Mouse (Mus musculus): ENCODE results near the gene Hoxc5. TPM values are rescaled to one million over a fixed set of nuclear protein-coding genes. Genes with fewer than 3 reads are reported as not detected.
A peak's percentile ranks its signal among the peaks of the same experiment; 100 is the strongest.

Hoxc5 gene
- polyA plus RNA-seq, 1 experiment from 2014 or later = 37.3 TPM

GRCm38 (mm10) chr15:102970740-102971139, 3.5 kb downstream of the Hoxc5 start:
- DNase-seq (ENCODE audit: low spot score) (no peak), ATAC-seq (ENCODE audit: insufficient read depth, low FRiP score, low TSS enrichment) (no peak)
- H3K27me3 ChIP-seq (ENCODE audit: control insufficient read depth, insufficient read depth, low read length) = peaks cover 79% of the 10 kb centered on the region
- H3K4me2 ChIP-seq (ENCODE audit: low read depth) = peak overlapping the region; percentile 90
- WGBS = 1% methylated on average over 12 of the region's 12 CpGs
- peak overlapping the region; percentile 95 for H3K4me3 ChIP-seq (ENCODE audit: low read depth, low read length)
- no peaks in the 10 kb centered on the region for H3K4me1 ChIP-seq (ENCODE audit: control insufficient read depth, insufficient read depth, low read length)
- H3K9ac ChIP-seq (ENCODE audit: low read length) = peak overlapping the region; percentile 100
- H3K27ac ChIP-seq (ENCODE audit: low read depth, low read length) = peak overlapping the region; percentile 51
- H3K9me3 ChIP-seq (ENCODE audit: control insufficient read depth, low read length) = no peaks in the 10 kb centered on the region
- H3K36me3 ChIP-seq (ENCODE audit: control insufficient read depth, insufficient read depth, low read length) = no peaks in the 10 kb centered on the region

- Histone ChIP-seq H3K27me3 (ENCODE audit: control insufficient read depth, insufficient read depth, low read length) (peaks cover 78% of the 10 kb centered on the region), H3K4me3 (ENCODE audit: low read depth, low read length) (peak overlapping the region; percentile 95), H3K27ac (ENCODE audit: low read depth, low read length) (peak overlapping the region; percentile 83), H3K9ac (ENCODE audit: low read length) (peak overlapping the region; percentile 100), H3K9me3 (ENCODE audit: control insufficient read depth, low read length) (no peaks in the 10 kb centered on the region), H3K4me2 (ENCODE audit: low read depth) (peak overlapping the region; percentile 90), H3K4me1 (ENCODE audit: control insufficient read depth, insufficient read depth, low read length) (0 out of 2 replicates have a peak, but pooled peaks cover 2% of the 10 kb centered on the region), H3K36me3 (ENCODE audit: control insufficient read depth, insufficient read depth, low read length) (no peaks in the 10 kb centered on the region)
- ATAC-seq (ENCODE audit: insufficient read depth, low FRiP score, low TSS enrichment) (no peak), DNase-seq (ENCODE audit: low spot score) (peak; percentile 56)
- WGBS = under 1% methylated on average over 21 of the region's 21 CpGs
These were observed 5.0 kb downstream of the Hoxc5 start for GRCm38 (mm10) chr15:102972254-102972653.

GRCm38 (mm10) chr15:102972753-102973152, 5.5 kb downstream of the Hoxc5 start:
- Histone ChIP-seq H3K4me2 (ENCODE audit: low read depth) (peak overlapping the region; percentile 90), H3K4me3 (ENCODE audit: low read depth, low read length) (peak overlapping the region; percentile 95), H3K9me3 (ENCODE audit: control insufficient read depth, low read length) (no peaks in the 10 kb centered on the region), H3K4me1 (ENCODE audit: control insufficient read depth, insufficient read depth, low read length) (peaks cover 4% of the 10 kb centered on the region; the same call in 1 of the 2 replicates), H3K27me3 (ENCODE audit: control insufficient read depth, insufficient read depth, low read length) (peaks cover 78% of the 10 kb centered on the region), H3K9ac (ENCODE audit: low read length) (peak overlapping the region; percentile 100), H3K27ac (ENCODE audit: low read depth, low read length) (peak overlapping the region; percentile 83), H3K36me3 (ENCODE audit: control insufficient read depth, insufficient read depth, low read length) (no peaks in the 10 kb centered on the region)
- DNase-seq (ENCODE audit: low spot score) (peak; percentile 20), ATAC-seq (ENCODE audit: insufficient read depth, low FRiP score, low TSS enrichment) (no peak)
- 2% methylated on average over 6 of the region's 6 CpGs for WGBS

GRCm38 (mm10) chr15:102975034-102975433, 7.8 kb downstream of the Hoxc5 start:
- ATAC-seq (ENCODE audit: insufficient read depth, low FRiP score, low TSS enrichment) (no peak), DNase-seq (ENCODE audit: low spot score) (no peak)
- peaks cover 4% of the 10 kb centered on the region; the same call in 1 of the 2 replicates for H3K4me1 ChIP-seq (ENCODE audit: control insufficient read depth, insufficient read depth, low read length)
- peak overlapping the region; percentile 98 for H3K27ac ChIP-seq (ENCODE audit: low read depth, low read length)
- H3K4me3 ChIP-seq (ENCODE audit: low read depth, low read length) = peak overlapping the region; percentile 95
- H3K4me2 ChIP-seq (ENCODE audit: low read depth) = peak overlapping the region; percentile 90
- peak overlapping the region; percentile 100 for H3K9ac ChIP-seq (ENCODE audit: low read length)
- H3K36me3 ChIP-seq (ENCODE audit: control insufficient read depth, insufficient read depth, low read length) = no peaks in the 10 kb centered on the region
- under 1% methylated on average over 7 of the region's 7 CpGs for WGBS
- peaks cover 73% of the 10 kb centered on the region for H3K27me3 ChIP-seq (ENCODE audit: control insufficient read depth, insufficient read depth, low read length)
- no peaks in the 10 kb centered on the region for H3K9me3 ChIP-seq (ENCODE audit: control insufficient read depth, low read length)

GRCm38 (mm10) chr15:102975688-102976111, 8.5 kb downstream of the Hoxc5 start:
- peak overlapping the region; percentile 95 for H3K4me3 ChIP-seq (ENCODE audit: low read depth, low read length)
- no peaks in the 10 kb centered on the region for H3K9me3 ChIP-seq (ENCODE audit: control insufficient read depth, low read length)
- peak overlapping the region; percentile 100 for H3K9ac ChIP-seq (ENCODE audit: low read length)

GRCm38 (mm10) chr15:102976171-102976570, 8.9 kb downstream of the Hoxc5 start, which contains the start of gene Hoxc9:
Gene Hoxc9, plus strand, starts transcription at chr15:102976439.
- peak within 1 kb of the TSS; percentile 98 for H3K27ac ChIP-seq (ENCODE audit: low read depth, low read length)
- H3K4me2 ChIP-seq (ENCODE audit: low read depth) = peak within 1 kb of the TSS; percentile 90
- peak within 1 kb of the TSS; percentile 95 for H3K4me3 ChIP-seq (ENCODE audit: low read depth, low read length)
- no peaks in the 10 kb centered on the region for H3K9me3 ChIP-seq (ENCODE audit: control insufficient read depth, low read length)
- peaks cover 4% of the 10 kb centered on the region; the same call in 1 of the 2 replicates for H3K4me1 ChIP-seq (ENCODE audit: control insufficient read depth, insufficient read depth, low read length)
- DNase-seq (ENCODE audit: low spot score) (no peak), ATAC-seq (ENCODE audit: insufficient read depth, low FRiP score, low TSS enrichment) (no peak)
- peak within 1 kb of the TSS; percentile 100 for H3K9ac ChIP-seq (ENCODE audit: low read length)
- no peaks in the 10 kb centered on the region for H3K36me3 ChIP-seq (ENCODE audit: control insufficient read depth, insufficient read depth, low read length)
- peaks cover 73% of the 10 kb centered on the region for H3K27me3 ChIP-seq (ENCODE audit: control insufficient read depth, insufficient read depth, low read length)
- WGBS = 3% methylated on average over 12 of the region's 20 CpGs

More at GRCm38 (mm10) chr15:102975688-102976111, 8.5 kb downstream of the Hoxc5 start:
- WGBS = under 1% methylated on average over 21 of the region's 21 CpGs
- peak overlapping the region; percentile 90 for H3K4me2 ChIP-seq (ENCODE audit: low read depth)
- H3K4me1 ChIP-seq (ENCODE audit: control insufficient read depth, insufficient read depth, low read length) = peaks cover 4% of the 10 kb centered on the region; the same call in 1 of the 2 replicates
- no peaks in the 10 kb centered on the region for H3K36me3 ChIP-seq (ENCODE audit: control insufficient read depth, insufficient read depth, low read length)
- H3K27me3 ChIP-seq (ENCODE audit: control insufficient read depth, insufficient read depth, low read length) = peaks cover 73% of the 10 kb centered on the region
- ATAC-seq (ENCODE audit: insufficient read depth, low FRiP score, low TSS enrichment) = no peak
- H3K27ac ChIP-seq (ENCODE audit: low read depth, low read length) = peak overlapping the region; percentile 98
- DNase-seq (ENCODE audit: low spot score) = no peak

GRCm38 (mm10) chr15:102976631-102977422, 9.6 kb downstream of the Hoxc5 start:
- H3K27me3 ChIP-seq (ENCODE audit: control insufficient read depth, insufficient read depth, low read length) = peaks cover 70% of the 10 kb centered on the region
- peaks cover 4% of the 10 kb centered on the region; the same call in 1 of the 2 replicates for H3K4me1 ChIP-seq (ENCODE audit: control insufficient read depth, insufficient read depth, low read length)
- under 1% methylated on average over 37 of the region's 37 CpGs for WGBS
- peak; percentile 18; the same call in 1 of the 2 replicates for ATAC-seq (ENCODE audit: insufficient read depth, low FRiP score, low TSS enrichment)
- peak overlapping the region; percentile 98 for H3K27ac ChIP-seq (ENCODE audit: low read depth, low read length)
- H3K4me3 ChIP-seq (ENCODE audit: low read depth, low read length) = peak overlapping the region; percentile 95
- peak overlapping the region; percentile 90 for H3K4me2 ChIP-seq (ENCODE audit: low read depth)
- no peaks in the 10 kb centered on the region for H3K9me3 ChIP-seq (ENCODE audit: control insufficient read depth, low read length)
- no peaks in the 10 kb centered on the region for H3K36me3 ChIP-seq (ENCODE audit: control insufficient read depth, insufficient read depth, low read length)
- peak overlapping the region; percentile 100 for H3K9ac ChIP-seq (ENCODE audit: low read length)
- no peak for DNase-seq (ENCODE audit: low spot score)

GRCm38 (mm10) chr15:102977423-102977974, 10.3 kb downstream of the Hoxc5 start:
- peak overlapping the region; percentile 95 for H3K4me3 ChIP-seq (ENCODE audit: low read depth, low read length)
- ATAC-seq (ENCODE audit: insufficient read depth, low FRiP score, low TSS enrichment) (peak; percentile 17; the same call in 1 of the 2 replicates), DNase-seq (ENCODE audit: low spot score) (no peak)
- H3K4me2 ChIP-seq (ENCODE audit: low read depth) = peak overlapping the region; percentile 90
- WGBS = under 1% methylated on average over 16 of the region's 16 CpGs
- H3K9me3 ChIP-seq (ENCODE audit: control insufficient read depth, low read length) = no peaks in the 10 kb centered on the region
- H3K27ac ChIP-seq (ENCODE audit: low read depth, low read length) = peak overlapping the region; percentile 98
- peak overlapping the region; percentile 100 for H3K9ac ChIP-seq (ENCODE audit: low read length)
- H3K27me3 ChIP-seq (ENCODE audit: control insufficient read depth, insufficient read depth, low read length) = peaks cover 65% of the 10 kb centered on the region
- no peaks in the 10 kb centered on the region for H3K36me3 ChIP-seq (ENCODE audit: control insufficient read depth, insufficient read depth, low read length)
- peaks cover 4% of the 10 kb centered on the region; the same call in 1 of the 2 replicates for H3K4me1 ChIP-seq (ENCODE audit: control insufficient read depth, insufficient read depth, low read length)
